Mouse (Mus musculus) thymus, postnatal 25 days (tissue): ENCODE results near the gene Taf12.

Source experiments
- DNase-seq: peaks from one replicate; pipeline ENCODE4 v3.0.0; 2022

Gene Taf12

DNA sequence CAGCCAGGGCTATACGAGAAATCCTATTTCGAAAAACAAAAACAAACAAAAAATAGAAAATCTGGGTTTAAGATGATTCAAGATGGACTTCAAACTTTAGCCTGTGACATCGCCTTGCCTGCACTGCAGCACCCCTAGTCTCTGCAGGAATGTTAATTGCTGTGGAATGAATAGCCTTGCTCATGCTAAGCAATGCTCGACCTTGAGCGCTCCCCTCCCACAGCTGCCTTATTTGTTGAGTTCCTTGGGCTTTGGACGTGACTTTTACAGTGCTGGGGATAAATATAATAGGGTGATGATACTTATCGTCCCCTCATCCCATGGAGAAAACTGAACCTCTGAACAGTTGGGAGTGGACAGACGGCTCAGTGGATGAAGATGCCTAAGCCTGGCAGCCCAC is 41.5 kb downstream of the Taf12 start:
- DNase-seq = no peak

DNA sequence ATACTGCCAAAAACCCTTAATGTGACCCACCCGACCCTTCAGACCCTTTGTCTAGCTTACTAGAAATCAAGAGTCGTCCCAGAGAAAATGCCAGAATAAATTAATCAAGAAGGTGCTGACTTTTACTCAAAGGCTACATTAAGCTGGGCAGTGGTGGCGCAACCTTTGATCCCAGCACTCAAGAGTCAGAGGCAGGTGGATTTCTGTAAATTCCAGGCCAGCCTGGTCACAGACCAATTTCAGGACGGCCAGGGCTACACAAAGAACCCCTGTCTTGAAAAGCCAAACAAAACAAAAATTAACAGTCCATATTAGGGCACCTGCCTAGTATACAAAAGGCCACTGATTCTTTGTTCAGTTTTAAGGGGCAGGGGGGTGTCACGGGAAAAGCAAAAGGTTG is 52.3 kb downstream of the Taf12 start:
- DNase-seq = no peak

DNA sequence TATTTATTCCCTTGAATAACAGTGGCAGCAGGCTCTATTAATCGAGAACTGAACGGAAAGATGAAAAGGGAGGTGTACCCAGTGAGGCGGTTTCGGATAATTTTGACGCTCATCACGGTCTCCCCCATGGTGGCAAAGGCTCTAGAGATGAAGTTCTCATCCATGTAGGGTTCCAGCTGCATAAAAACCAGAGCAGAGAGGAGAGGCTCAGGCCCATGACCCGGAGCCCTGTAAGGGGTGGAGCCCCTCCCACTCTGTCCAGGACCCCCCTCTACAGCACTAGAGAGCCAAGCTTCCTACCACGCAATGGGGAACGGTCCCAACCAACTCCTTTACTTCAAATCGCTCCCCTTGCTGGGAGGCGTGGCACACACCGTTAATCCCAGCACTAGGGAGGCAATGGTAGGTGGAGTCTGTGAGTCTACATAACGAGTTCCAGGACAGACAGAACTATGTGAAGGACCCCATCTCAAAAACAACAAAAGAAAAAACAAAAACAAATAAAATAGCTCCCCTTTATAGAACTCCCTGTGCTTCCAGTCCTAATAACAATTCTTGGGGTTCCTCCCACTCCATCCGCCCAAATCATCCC is 54.3 kb downstream of the Taf12 start:
- DNase-seq = no peak

DNA sequence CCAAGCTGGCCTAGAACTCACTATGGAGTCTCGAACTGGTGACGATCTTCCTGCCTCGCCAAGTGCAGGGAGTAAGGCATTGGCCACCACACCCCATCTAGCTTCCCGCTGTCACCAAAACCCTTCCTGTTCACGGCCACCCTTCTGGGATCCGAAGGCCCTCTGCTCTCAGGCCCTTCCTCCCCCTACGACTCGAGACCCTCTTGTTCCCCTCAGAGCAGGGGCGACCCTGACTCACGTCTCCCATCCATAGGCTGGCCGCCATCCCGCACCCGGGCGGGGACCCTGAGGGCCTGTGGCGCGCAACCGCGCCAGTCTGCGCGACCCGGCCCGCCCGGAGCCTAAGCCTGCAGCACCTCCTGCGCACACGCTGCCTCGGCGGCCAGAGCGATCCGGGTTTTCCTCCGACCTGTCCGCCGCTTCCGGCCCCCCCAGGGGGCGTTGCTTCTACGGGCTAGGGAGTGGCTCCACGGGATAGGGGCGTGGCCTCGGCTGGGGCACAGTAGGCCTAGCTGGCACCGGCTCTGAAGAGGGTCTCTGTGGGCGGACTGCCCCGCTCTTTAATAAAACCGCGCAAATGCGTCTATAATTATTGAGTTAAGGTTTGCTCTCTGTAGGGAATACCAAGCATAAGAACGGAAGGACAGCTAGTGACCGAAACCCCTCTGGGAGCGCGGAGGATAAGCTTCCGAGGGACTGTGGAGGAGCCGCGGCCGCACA is 55.1 kb downstream of the Taf12 start, which contains the start of gene Trnau1ap:
TSS of gene Trnau1ap (minus strand) at position 424 of the 720 bp plus-strand sequence.
- DNase-seq = peak; percentile 91

DNA sequence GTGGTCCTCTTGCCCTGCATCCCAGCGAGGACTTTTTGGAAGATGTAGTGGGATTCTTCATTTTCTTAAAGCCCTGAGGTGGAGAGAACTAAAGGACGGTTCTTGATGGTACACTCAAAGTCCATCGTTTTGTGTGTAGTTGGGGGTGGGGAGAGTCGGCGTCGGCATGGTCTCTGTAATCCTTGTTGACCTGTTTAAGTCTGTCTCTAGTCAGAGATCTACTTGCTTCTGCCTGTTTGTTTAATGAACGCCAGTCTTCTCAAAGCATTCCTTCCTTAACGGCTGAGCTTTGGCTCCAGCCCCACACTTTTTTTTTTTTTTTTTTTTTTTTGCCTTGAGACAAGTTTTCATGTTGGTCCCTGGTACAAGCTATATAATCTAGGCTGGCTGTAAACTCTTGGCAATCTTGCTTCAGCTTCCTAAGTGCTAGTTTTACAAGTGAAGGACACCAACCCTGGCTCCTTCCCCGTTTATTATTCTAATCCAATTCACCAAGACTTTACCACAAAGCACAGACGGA is 55.7 kb downstream of the Taf12 start:
- DNase-seq = no peak

GRCm38 (mm10) chr4:132331960-132332359 is 57.8 kb downstream of the Taf12 start:
- no peak for DNase-seq

GRCm38 (mm10) chr4:132332880-132333279 is 58.7 kb downstream of the Taf12 start:
- no peak for DNase-seq

GRCm38 (mm10) chr4:132338943-132339342 is 64.8 kb downstream of the Taf12 start:
- DNase-seq = no peak

DNA sequence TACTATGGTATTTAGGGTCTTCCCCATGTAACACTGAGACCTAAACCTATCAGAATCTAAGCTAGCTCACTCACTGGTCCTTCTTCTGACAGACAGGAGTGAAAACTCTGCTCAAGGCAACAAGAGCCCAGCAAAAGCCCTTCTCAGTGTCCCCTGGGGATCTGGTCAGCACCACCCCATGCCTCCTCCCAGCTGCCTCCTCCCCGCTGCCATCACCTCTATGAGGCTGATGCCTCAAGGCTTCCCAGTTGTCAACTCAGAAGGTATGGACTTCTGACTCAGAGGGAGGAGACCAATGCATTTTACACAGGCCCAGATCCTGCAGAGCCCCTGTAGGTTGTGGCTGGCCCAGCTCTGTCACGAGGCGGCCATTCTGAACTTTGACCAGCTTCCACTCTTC is 67.3 kb downstream of the Taf12 start:
- no peak for DNase-seq

GRCm38 (mm10) chr4:132344403-132345134 is 70.4 kb downstream of the Taf12 start:
- DNase-seq = no peak
